Mouse (Mus musculus) fat pad, adult 2 months (tissue): Measurements from ENCODE around the gene Nbas.

Experiments
- DNase-seq: peaks from one replicate; pipeline ENCODE4 v3.0.0-alpha.2; 2011; ENCODE audit warnings: low read depth, low spot score; ENCODE audit errors: extremely low read depth

Nbas gene

DNA sequence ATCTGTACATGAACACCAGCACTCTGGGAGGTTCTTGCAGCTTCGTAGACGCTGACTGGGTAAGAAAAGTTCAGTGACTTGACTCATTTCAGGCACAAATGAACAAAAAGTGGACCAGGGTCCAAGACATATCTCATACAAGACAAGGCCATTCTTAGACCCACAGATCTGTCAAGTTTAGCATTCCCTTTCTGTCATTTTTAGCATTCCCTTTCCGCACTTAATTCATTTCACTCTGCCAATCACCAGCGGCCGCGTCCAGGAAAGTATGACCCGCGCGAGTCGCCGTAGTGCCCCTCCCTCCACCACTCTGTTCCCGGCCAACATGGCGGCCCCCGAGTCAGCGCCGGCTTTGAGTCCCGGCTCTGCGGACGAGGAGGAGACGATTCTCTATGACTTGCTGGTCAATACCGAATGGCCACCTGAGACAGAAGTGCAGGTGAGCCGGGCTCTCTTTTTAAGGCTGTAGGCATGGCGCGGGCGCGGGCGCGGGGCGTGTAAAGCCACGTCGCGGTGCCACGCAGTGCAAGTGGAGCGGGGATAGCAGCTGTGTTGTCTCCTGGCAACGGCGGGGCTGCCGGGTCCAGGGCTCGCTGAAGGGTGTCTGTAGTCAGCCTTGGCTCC lies at the start of gene Nbas:
Gene Nbas, plus strand, starts transcription at position 308 of the 624 bp plus-strand sequence.
- no peak for DNase-seq

DNA sequence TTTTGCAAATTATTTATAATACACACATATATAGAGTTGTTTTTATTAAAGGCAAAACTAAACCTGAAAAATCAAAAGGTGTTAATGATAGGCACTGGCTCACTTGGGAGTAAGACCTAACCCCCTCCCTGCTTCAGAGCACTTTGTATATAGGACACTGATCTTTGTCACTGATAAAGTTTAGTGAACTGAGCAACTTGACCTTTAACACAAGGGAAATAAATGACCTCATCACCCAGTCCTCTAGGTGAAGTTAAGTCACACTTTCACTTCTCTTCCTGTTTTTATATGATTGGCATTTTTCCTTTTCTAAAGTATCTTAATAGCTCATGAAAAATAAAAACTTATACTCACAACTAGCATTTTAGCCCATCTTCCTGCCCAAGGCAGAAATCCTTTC lies 26.5 kb upstream of the Nbas start:
- no peak for DNase-seq

- no peak for DNase-seq
These were observed 20.0 kb upstream of the Nbas start, which contains the start of gene Ddx1 for GRCm38 (mm10) chr12:13248691-13249572. Gene Ddx1 (minus strand): TSS chr12:13249213.

DNA sequence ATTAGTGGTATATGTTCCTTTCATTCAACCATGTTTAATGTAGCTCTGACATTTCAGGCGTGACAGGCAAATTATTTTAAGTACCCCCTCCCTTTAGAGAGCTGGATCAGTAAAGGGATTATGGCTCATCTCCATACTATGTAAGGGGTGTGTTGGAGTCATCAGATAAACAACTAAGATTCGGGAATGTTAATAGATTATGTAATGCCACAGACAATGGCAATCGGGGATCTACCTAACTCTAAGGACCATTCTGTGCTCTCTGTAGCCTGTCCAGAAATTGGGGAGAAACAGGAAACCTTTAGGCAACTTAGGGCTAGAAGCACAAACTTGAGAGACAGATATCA lies 19.4 kb upstream of the Nbas start:
- no peak for DNase-seq

DNA sequence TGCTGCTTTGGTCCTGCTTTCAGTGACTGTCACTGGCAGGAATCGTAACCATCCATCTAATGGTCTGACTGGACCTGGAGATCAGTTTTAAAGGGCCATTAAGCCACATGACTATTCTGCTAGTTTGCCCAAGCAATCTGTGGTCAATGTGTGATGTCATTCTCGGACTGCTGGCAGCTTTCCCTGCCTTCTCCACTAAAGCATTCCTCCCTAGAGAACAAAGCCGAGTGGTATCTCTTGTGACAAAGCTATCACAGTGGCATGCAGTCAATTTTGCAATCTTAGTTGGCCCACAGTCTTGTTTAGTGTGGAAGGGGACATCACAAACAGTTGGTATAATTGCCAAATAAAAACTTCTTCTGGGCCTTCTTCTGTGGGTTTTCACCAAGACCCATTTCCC lies 13.9 kb upstream of the Nbas start:
- no peak for DNase-seq

- DNase-seq = no peak
These were observed 13.2 kb upstream of the Nbas start for GRCm38 (mm10) chr12:13255701-13256100.

DNA sequence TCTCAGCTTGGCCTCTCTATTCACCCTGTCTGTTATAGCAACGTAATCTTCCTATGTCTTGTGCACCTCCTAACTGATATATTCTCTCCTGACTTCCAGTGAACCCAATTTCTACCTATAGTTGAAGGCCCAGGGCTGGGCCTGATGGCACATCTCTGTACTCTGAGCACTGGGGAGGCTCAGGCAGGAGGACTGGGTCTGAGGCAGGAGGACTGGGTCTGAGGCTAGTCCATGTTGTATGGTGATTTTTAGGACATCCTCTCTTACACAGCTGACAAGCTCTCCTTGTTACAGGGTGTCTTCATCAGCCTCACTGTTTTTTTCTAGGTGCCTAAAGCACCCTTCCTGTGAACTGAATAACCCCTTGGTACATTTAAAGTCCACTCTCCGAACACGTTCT lies 521 bp upstream of the Nbas start:
- DNase-seq = no peak

- DNase-seq = no peak
These were observed 847 bp downstream of the Nbas start for GRCm38 (mm10) chr12:13269570-13270390.

GRCm38 (mm10) chr12:13291453-13291852 lies 22.5 kb downstream of the Nbas start:
- DNase-seq = no peak

- DNase-seq = no peak
These were observed 24.5 kb downstream of the Nbas start for GRCm38 (mm10) chr12:13293421-13293881.

DNA sequence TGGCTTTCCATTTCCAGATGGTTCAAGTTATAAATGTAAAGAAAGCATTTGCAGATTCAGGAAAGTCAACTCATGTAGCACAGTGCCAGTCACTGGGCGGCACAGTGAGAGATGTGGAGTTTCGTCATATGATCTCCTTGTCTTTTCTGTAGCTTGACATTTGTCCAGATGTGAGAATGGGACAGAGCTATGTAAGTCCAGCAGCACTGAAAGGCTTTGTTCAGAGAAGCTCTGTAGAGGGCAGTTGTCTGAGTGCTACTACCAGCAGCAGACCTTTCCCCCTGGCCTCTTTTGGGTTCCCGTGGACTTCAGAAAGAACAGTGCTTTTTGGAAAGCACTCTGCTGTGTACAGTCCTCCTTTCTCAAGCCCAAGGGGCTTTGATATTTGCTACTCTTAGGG lies 34.1 kb downstream of the Nbas start:
- DNase-seq = no peak

DNA sequence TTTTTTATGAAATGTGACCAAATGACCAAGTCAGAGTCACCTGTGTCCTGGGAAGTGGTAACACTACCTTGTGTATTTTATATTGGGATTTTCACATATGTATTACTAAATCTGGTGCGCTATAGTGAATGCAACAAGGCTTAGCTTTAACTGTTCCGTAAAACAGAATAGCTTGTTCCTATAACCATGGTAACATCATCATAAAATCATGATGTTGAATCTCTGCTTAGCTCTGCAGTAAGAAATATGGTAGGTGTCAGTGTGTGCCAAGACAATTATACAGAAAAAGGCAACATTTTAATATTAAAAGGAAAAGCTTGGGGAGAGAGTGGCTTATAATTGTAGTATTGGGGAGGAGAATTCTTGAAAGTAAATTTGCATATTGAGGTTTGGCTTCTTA lies 45.0 kb downstream of the Nbas start:
- no peak for DNase-seq

DNA sequence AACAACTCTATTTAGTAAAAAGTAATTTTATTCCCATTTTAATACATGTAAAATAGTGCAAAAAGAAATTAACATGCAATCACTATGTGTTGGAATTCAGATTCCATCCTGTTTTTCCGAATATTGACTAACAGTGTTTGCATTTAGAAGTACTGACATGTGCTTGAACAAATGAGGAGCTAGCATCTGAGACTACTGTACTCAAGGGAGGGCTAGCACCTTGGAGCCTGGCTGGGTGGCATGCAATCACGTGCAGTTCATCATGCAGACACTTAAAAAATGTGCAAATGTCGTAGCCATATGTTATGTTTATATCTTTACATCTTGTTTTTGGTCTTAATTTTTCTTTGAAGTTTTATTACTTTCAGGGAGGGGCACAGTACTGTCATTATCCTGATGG lies 45.5 kb downstream of the Nbas start:
- no peak for DNase-seq

DNA sequence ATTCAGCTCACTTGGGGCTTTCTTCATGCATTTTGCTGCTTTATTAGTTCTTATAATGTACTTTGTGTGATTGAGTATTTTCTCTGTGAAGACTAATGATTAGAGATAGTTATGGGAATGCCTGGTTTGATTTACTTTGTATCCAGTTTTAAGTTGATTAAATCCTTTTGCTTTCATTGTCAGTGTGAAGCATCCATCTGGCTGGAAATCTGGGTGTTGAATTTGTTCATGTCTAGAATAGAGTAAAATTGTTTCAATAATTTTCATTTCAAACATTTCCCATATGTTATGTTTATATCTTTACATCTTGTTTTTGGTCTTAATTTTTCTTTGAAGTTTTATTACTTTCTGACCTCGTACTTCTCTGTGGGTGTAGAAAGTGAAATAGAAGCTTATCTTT lies 46.1 kb downstream of the Nbas start:
- DNase-seq = no peak

DNA sequence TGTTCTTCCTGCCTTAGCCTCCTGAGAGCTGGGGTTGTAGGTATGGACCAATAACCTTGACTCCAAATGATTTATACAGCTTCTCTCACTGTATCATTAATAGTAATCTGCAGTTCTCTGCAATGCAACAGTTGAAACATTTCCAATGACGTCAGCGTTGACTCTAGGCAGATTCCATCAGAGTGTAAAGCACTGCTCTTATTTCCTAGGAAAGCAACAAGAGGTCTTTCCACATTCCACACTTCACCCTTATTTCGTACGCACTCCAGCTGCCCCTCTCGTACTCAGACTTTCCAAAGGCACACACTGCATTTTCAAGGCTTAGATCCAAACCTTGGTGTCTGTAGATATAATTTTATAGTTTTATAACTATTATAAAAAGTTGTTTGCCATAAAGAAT lies 73.6 kb downstream of the Nbas start:
- DNase-seq = peak; percentile 1

DNA sequence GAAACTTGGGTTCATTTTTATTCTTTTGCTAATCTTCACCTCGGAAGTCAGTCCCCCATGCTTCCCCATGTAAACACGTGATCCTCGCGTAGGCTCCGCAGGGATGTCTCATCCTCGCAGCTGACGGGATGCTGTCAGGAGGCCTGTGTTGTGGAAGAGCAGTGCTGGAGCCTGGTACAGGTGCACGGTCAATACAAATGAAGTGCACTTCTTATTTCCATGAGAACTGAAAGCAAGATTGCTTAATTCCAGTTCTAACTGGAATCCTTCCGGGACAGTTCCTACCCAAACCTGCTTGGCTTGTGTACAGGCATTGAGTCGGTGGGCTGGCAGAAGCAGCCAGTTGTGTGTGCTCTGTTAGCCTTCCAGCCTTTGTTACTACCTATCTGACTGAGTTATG lies 87.3 kb downstream of the Nbas start:
- no peak for DNase-seq

DNA sequence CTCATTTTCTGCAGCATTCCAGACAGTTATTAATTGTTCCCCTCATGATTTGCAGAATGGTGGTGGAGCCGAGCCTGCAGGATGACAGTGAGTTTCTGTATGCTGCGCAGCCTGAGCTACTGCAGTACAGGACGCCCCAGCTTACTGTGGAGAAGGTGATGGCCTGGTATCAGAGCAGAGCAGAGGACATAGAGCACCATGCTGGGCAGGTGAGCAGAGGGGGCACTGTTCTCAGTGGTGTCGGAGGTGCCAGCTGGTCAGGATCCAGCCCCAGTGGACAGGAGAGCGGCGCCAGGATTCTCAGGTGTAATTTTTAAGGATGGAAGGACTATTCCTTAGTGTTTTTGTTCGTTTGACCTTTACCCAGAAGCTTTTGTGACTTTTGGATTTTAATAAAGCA lies 87.8 kb downstream of the Nbas start:
- DNase-seq = no peak

GRCm38 (mm10) chr12:13357229-13357628 lies 88.3 kb downstream of the Nbas start:
- DNase-seq = no peak

DNA sequence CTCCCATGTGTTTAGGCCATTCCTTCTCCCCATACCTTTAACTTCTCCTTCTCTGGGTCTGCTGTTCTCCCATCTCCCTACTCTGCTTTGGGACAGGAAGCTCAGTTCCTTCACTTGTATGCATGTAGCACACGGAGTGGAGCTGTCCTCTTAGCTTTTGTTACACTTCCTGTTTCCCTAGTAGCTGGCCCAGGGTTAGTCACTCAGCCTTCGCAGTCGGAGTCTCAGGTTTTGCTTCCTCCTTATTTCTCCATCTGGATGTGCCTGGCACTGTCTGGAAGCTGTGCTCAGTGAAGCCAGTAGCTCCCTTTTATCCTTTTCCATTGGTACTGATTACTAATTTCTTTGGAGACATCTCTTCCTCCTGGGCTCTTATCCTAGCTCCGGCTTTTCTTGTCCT lies 89.9 kb downstream of the Nbas start:
- no peak for DNase-seq

DNA sequence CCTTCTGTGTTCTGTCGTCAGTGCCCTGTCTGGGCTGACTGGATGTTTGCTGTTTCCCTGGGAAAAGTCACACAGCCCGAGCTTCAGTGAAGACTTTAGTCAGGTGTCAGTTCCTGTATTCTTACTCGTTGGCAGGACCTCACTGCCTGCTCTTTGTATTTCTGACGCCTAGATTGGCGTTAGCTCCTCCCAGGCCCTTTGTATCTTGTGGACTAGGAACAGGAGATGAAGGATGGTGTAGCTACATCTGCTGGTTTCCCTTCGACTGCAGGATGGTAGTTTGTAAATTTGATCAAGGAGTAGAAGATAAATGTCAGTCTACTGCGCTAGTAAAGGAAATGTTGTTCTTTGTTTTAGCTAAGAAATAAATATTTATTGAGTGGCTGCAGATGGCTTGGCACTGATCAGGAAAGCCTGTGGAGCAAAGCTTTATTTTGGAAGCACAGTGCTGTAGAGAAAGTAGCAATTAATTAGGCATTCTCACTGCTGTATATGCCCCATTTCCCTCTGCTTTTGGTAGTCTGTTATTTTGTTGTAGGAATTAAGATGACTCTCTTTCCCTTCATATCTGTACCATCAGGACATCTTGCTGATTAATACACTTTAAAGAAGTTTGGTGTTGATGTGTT lies 91.4 kb downstream of the Nbas start:
- DNase-seq = no peak

DNA sequence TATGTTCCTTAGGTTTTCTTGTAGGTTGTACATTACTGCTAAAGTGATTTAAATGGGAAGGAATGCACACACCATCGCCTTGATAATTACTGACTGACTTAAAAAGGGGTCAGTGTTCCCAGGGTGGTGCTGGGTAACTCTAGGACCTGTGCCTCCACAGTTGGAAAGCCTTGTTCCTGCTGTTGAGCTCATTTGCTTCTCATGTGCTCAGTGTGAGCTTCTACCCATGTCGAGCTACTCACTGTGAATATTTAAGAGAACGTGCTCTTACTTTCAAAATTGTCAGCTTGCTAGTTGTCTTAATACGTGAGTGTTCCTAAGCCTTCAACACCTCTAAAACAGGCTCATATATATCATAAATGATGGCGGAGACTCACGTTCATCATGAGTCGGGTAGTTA lies 112.6 kb downstream of the Nbas start:
- DNase-seq = no peak
